Comparison of ENCODE assay signal across 8 mouse cellular contexts in genomic region chr7:97399960-97400715, GRCm38 (mm10). TPM values are rescaled to one million over a fixed set of nuclear protein-coding genes. Genes with fewer than 3 reads are reported as not detected.
DNase-seq lines count a peak whose midpoint lies in the region; ATAC-seq lines count a peak whose summit lies in the region.

Ndufc2 (plus strand) TSS chr7:97400003.

- peak within 1 kb of the TSS; percentile 80 for H3K4me2 ChIP-seq in forebrain, embryonic 16.5 days (ENCODE audit: low read length)

- peak; percentile 97 for ATAC-seq in forebrain, embryonic 16.5 days

- H3K27ac ChIP-seq in forebrain, embryonic 16.5 days (ENCODE audit: low read length): peak within 1 kb of the TSS; percentile 68

- intact Hi-C loops in heart, postnatal 36 days (cut with DNase I): no loop called here

- peak within 1 kb of the TSS; percentile 99 for H3K9ac ChIP-seq in forebrain, embryonic 16.5 days (replicated peaks; ENCODE audit: low read depth, low read length)

- no peaks in the 10 kb centered on the region for H3K27me3 ChIP-seq in forebrain, embryonic 16.5 days (replicated peaks; ENCODE audit: control insufficient read depth, insufficient read depth, low read length)

- WGBS in forebrain, embryonic 16.5 days: under 1% methylated on average over 54 of the region's 54 CpGs

- peaks cover 20% of the 10 kb centered on the region for H3K4me1 ChIP-seq in forebrain, embryonic 16.5 days (replicated peaks; ENCODE audit: control insufficient read depth, insufficient read depth, low read length)

- no peaks in the 10 kb centered on the region for H3K9me3 ChIP-seq in forebrain, embryonic 16.5 days (ENCODE audit: control insufficient read depth, low read length)

- no peaks in the 10 kb centered on the region for H3K36me3 ChIP-seq in forebrain, embryonic 16.5 days (ENCODE audit: control insufficient read depth, insufficient read depth)

- H3K4me3 ChIP-seq in forebrain, embryonic 16.5 days (replicated peaks; ENCODE audit: low read length): peak within 1 kb of the TSS; percentile 97

- DNase-seq in MEL-GATA-1-ER (ENCODE audit: extremely low read depth, low read depth): peak; percentile 67
- DNase-seq in cerebellum, adult 11-12 months: peak; percentile 78
- DNase-seq in heart, postnatal 36 days: peak; percentile 79
- DNase-seq in layer of hippocampus, adult 8-10 months (ENCODE audit: low spot score in 2 of 2): peak in 1 of 2 experiments; percentile 76
- peak; percentile 79 for DNase-seq in lung, postnatal 14 days
- DNase-seq in retina, adult 2 months (ENCODE audit: low read depth, low spot score): peak; percentile 75
- peak; percentile 67 to 69 for DNase-seq in thymus, postnatal 36 days

RNA-seq across cellular contexts. Expression of gene Ndufc2, which starts in this region (rescaled TPM):
- polyA plus RNA-seq in forebrain, embryonic 16.5 days (2015; fragmentation: Nextera tagmentation; extraction: Ambion mirVana): 398 and 425 TPM in 2 replicates
- 100 to 1,000 TPM; 475 to 537 TPM for total RNA-seq in heart, postnatal 36 days (2021)
- total RNA-seq in layer of hippocampus, adult 8-10 months (2022): 100 to 1,000 TPM; 195 to 233 (median 212) TPM
